8 mouse cellular contexts compared by ENCODE assay signal in genomic region chr5:149439531-149440179, GRCm38 (mm10). TPM values are rescaled to one million over a fixed set of nuclear protein-coding genes. Genes with fewer than 3 reads are reported as not detected.
DNase-seq lines count a peak whose midpoint lies in the region; ATAC-seq and TF ChIP-seq lines count a peak whose summit lies in the region.

Tex26 (plus strand) TSS chr5:149439660.

- peak; percentile 69; the same call in 1 of the 2 replicates for ATAC-seq in heart, embryonic 13.5 days (ENCODE audit: extremely low read depth, insufficient number of reproducible peaks, low FRiP score, low TSS enrichment)
- peak; percentile 72 for ATAC-seq in liver, postnatal 0 days
- peak; percentile 93 for ATAC-seq in neural tube, embryonic 14.5 days (ENCODE audit: low read depth)

- no peak for TF ChIP-seq EP300 in ES-Bruce4 (IDR thresholded peaks at IDR 0.05; ENCODE audit: insufficient read depth, low read depth, low read length)
- TF ChIP-seq EP300 in liver, postnatal 0 days (IDR thresholded peaks at IDR 0.05; ENCODE audit: low read depth): no peak

- H3K36me3 ChIP-seq in ES-Bruce4 (ENCODE audit: control insufficient read depth, insufficient read depth, low read length, poor library complexity, severe bottlenecking): no peaks in the 10 kb centered on the region
- H3K36me3 ChIP-seq in heart, embryonic 13.5 days: no peaks in the 10 kb centered on the region
- no peaks in the 10 kb centered on the region for H3K36me3 ChIP-seq in liver, postnatal 0 days (replicated peaks; ENCODE audit: insufficient read depth, low read length)
- H3K36me3 ChIP-seq in neural tube, embryonic 14.5 days (ENCODE audit: control insufficient read depth, insufficient read depth, low read length): no peaks in the 10 kb centered on the region

- H3K4me2 ChIP-seq in heart, embryonic 13.5 days: peak within 1 kb of the TSS; percentile 90
- H3K4me2 ChIP-seq in liver, postnatal 0 days (ENCODE audit: low read depth, low read length): peak within 1 kb of the TSS; percentile 70
- H3K4me2 ChIP-seq in neural tube, embryonic 14.5 days (ENCODE audit: low read depth, low read length): peak within 1 kb of the TSS; percentile 57

- under 1% methylated on average over 25 of the region's 25 CpGs for WGBS in heart, embryonic 13.5 days
- 1% methylated on average over 25 of the region's 25 CpGs for WGBS in liver, postnatal 0 days (ENCODE audit: insufficient replicate concordance)
- WGBS in neural tube, embryonic 14.5 days: under 1% methylated on average over 25 of the region's 25 CpGs

- H3K27me3 ChIP-seq in ES-Bruce4 (ENCODE audit: control insufficient read depth, insufficient read depth, low read length, poor library complexity, severe bottlenecking): no peaks in the 10 kb centered on the region
- H3K27me3 ChIP-seq in heart, embryonic 13.5 days (replicated peaks): 0 out of 2 replicates have a peak, but pooled peaks cover 5% of the 10 kb centered on the region
- peaks cover 10% of the 10 kb centered on the region for H3K27me3 ChIP-seq in liver, postnatal 0 days (ENCODE audit: insufficient read depth, low read length)
- H3K27me3 ChIP-seq in neural tube, embryonic 14.5 days (ENCODE audit: control insufficient read depth, insufficient read depth, low read length): no peaks in the 10 kb centered on the region

- TF ChIP-seq CTCF in ES-Bruce4 (IDR thresholded peaks at IDR 0.05; ENCODE audit: low read depth, low read length): no peak
- no peak for TF ChIP-seq CTCF in brain, embryonic 14.5 days (IDR thresholded peaks at IDR 0.05; ENCODE audit: borderline replicate concordance, extremely low read depth, insufficient read depth, insufficient read length)
- TF ChIP-seq CTCF in embryonic fibroblast, embryonic 13.5 days (IDR thresholded peaks at IDR 0.05; ENCODE audit: borderline replicate concordance, insufficient read depth, low read length): no peak
- no peak for TF ChIP-seq CTCF in liver, postnatal 0 days (IDR thresholded peaks at IDR 0.05; ENCODE audit: low read depth)

- no peak within 1 kb of the TSS for H3K27ac ChIP-seq in ES-Bruce4 (ENCODE audit: insufficient read depth, low read length)
- peak within 1 kb of the TSS; percentile 68 for H3K27ac ChIP-seq in embryonic fibroblast, embryonic 13.5 days (ENCODE audit: insufficient read depth, low read length)
- peak within 1 kb of the TSS; percentile 74 for H3K27ac ChIP-seq in heart, embryonic 13.5 days (replicated peaks)
- H3K27ac ChIP-seq in liver, postnatal 0 days (ENCODE audit: low read depth): no peak within 1 kb of the TSS
- H3K27ac ChIP-seq in neural tube, embryonic 14.5 days (ENCODE audit: low read depth, low read length): peak within 1 kb of the TSS; percentile 98

- no peak within 1 kb of the TSS for H3K9ac ChIP-seq in ES-Bruce4 (ENCODE audit: low read depth, poor library complexity, severe bottlenecking)
- H3K9ac ChIP-seq in heart, embryonic 13.5 days: peak within 1 kb of the TSS; percentile 74
- no peak within 1 kb of the TSS for H3K9ac ChIP-seq in liver, postnatal 0 days (replicated peaks)
- H3K9ac ChIP-seq in neural tube, embryonic 14.5 days (replicated peaks; ENCODE audit: low read depth, low read length): peak within 1 kb of the TSS; percentile 47

- no peak for TF ChIP-seq POLR2A in ES-Bruce4 (IDR thresholded peaks at IDR 0.05; ENCODE audit: insufficient read depth, low read length)
- TF ChIP-seq POLR2A in brain, embryonic 14.5 days (IDR thresholded peaks at IDR 0.05; ENCODE audit: borderline replicate concordance, extremely low read depth, insufficient read depth, insufficient read length, poor library complexity, severe bottlenecking): peak; percentile 68; the same call in 1 of the 2 replicates
- peak; percentile 23; the same call in 1 of the 2 replicates for TF ChIP-seq POLR2A in embryonic fibroblast, embryonic 13.5 days (IDR thresholded peaks at IDR 0.05; ENCODE audit: low read depth, low read length)

- no peaks in the 10 kb centered on the region for H3K9me3 ChIP-seq in ES-Bruce4 (replicated peaks; ENCODE audit: control insufficient read depth, insufficient read depth, low read length, poor library complexity, severe bottlenecking)
- no peaks in the 10 kb centered on the region for H3K9me3 ChIP-seq in heart, embryonic 13.5 days
- H3K9me3 ChIP-seq in liver, postnatal 0 days (ENCODE audit: low read length): no peaks in the 10 kb centered on the region
- H3K9me3 ChIP-seq in neural tube, embryonic 14.5 days (ENCODE audit: control insufficient read depth, low read length): no peaks in the 10 kb centered on the region

- DNase-seq in brain, embryonic 14.5 days (ENCODE audit: low read depth): peak; percentile 95
- peak; percentile 36 to 63 for DNase-seq in kidney, postnatal 25 days
- peak; percentile 53 for DNase-seq in liver, postnatal 0 days
- DNase-seq in thymus, postnatal 14 days: peak; percentile 81

- H3K4me3 ChIP-seq in ES-Bruce4 (ENCODE audit: low read depth, low read length): peak within 1 kb of the TSS; percentile 75
- peak within 1 kb of the TSS; percentile 35 for H3K4me3 ChIP-seq in embryonic fibroblast, embryonic 13.5 days (ENCODE audit: insufficient read depth, low read length)
- peak within 1 kb of the TSS; percentile 55 for H3K4me3 ChIP-seq in heart, embryonic 13.5 days
- H3K4me3 ChIP-seq in liver, postnatal 0 days (ENCODE audit: low read depth, low read length): peak within 1 kb of the TSS; percentile 35
- H3K4me3 ChIP-seq in neural tube, embryonic 14.5 days (ENCODE audit: low read depth, low read length): peak within 1 kb of the TSS; percentile 32

- peaks cover 3% of the 10 kb centered on the region for H3K4me1 ChIP-seq in ES-Bruce4 (ENCODE audit: control insufficient read depth, insufficient read depth, low read length)
- H3K4me1 ChIP-seq in embryonic fibroblast, embryonic 13.5 days (ENCODE audit: control insufficient read depth, insufficient read depth, low read length): peaks cover 10% of the 10 kb centered on the region
- H3K4me1 ChIP-seq in heart, embryonic 13.5 days: peaks cover 32% of the 10 kb centered on the region
- peaks cover 12% of the 10 kb centered on the region for H3K4me1 ChIP-seq in liver, postnatal 0 days (ENCODE audit: insufficient read depth)
- H3K4me1 ChIP-seq in neural tube, embryonic 14.5 days (ENCODE audit: control insufficient read depth, insufficient read depth, low read length): peaks cover 18% of the 10 kb centered on the region; the same call in 1 of the 2 replicates

RNA-seq across cellular contexts. Expression of gene Tex26, which starts in this region (rescaled TPM):
- 3.2 and 4.7 TPM in 2 replicates for polyA plus RNA-seq in ES-Bruce4 (2011; ENCODE audit: insufficient read depth, insufficient read length, low read depth, missing spikeins)
- 1.4 TPM in 2 replicates for polyA plus RNA-seq in brain, embryonic 14.5 days (2012; rRNA removed)
- 1.6 TPM in 1 of 2 replicates, not detected in the other for polyA plus RNA-seq in embryonic fibroblast, embryonic 13.5 days (2011; ENCODE audit: insufficient read length, low read depth, missing spikeins)
- polyA plus RNA-seq in heart, embryonic 13.5 days (2015; fragmentation: Nextera tagmentation; extraction: Ambion mirVana): 0.51 and 0.65 TPM in 2 replicates
- not detected in 2 replicates for polyA plus RNA-seq in liver, postnatal 0 days (2015; fragmentation: Nextera tagmentation; extraction: Ambion mirVana)
- 0.62 and 1.8 TPM in 2 replicates for polyA plus RNA-seq in neural tube, embryonic 14.5 days (2014; fragmentation: Nextera tagmentation; extraction: Ambion mirVana)

Comparison
In these comparisons a context has a peak if more than half of its experiments do, and no peak if none do; other contexts are left out.
1. Peak in ATAC-seq, H3K4me3 ChIP-seq, H3K27ac ChIP-seq, H3K9ac ChIP-seq and H3K4me2 ChIP-seq in heart, embryonic 13.5 days; RNA of the gene not detected or under 1 TPM.
2. Peak in DNase-seq, ATAC-seq, H3K4me3 ChIP-seq and H3K4me2 ChIP-seq in liver, postnatal 0 days; RNA of the gene not detected or under 1 TPM.
3. H3K27ac ChIP-seq: peak in embryonic fibroblast, embryonic 13.5 days (single experiment) and neural tube, embryonic 14.5 days (single experiment); none in ES-Bruce4 (single experiment) and liver, postnatal 0 days (single experiment).
4. Peak in every context shown above with its lines, with median percentiles within 50 percentile points of each other: H3K4me3 ChIP-seq, DNase-seq, ATAC-seq and H3K4me2 ChIP-seq.